Mouse (Mus musculus): ENCODE results near the gene Zfp408. TPM values are rescaled to one million over a fixed set of nuclear protein-coding genes. Genes with fewer than 3 reads are reported as not detected.

Zfp408 gene
- polyA plus RNA-seq, 1 experiment from 2014 or later: 6.3 TPM

- no peak overlapping the region for H3K4me2 ChIP-seq
- no peak overlapping the region for H3K4me3 ChIP-seq (ENCODE audit: low read depth, low read length)
- H3K4me1 ChIP-seq (ENCODE audit: control insufficient read depth, insufficient read depth, low read length): no peaks in the 10 kb centered on the region
- H3K36me3 ChIP-seq (ENCODE audit: control insufficient read depth, insufficient read depth, low read length): peaks cover 11% of the 10 kb centered on the region; the same call in 1 of the 2 replicates
- ATAC-seq (ENCODE audit: low FRiP score): no peak
- H3K9me3 ChIP-seq (ENCODE audit: control insufficient read depth, low read length): no peaks in the 10 kb centered on the region
- 88% methylated on average over 5 of the region's 5 CpGs for WGBS
- no peaks in the 10 kb centered on the region for H3K27me3 ChIP-seq (ENCODE audit: control insufficient read depth, insufficient read depth, low read length)
- no peak overlapping the region for H3K9ac ChIP-seq (ENCODE audit: low read length)
- no peak overlapping the region for H3K27ac ChIP-seq (ENCODE audit: low read depth, low read length)
- no peak for DNase-seq (ENCODE audit: low spot score, missing footprints)
Observed at GRCm38 (mm10) chr2:91674895-91675294, 25.3 kb upstream of the Zfp408 start.

- peaks cover 19% of the 10 kb centered on the region; the same call in 1 of the 2 replicates for H3K36me3 ChIP-seq (ENCODE audit: control insufficient read depth, insufficient read depth, low read length)
- H3K9me3 ChIP-seq (ENCODE audit: control insufficient read depth, low read length): no peaks in the 10 kb centered on the region
- H3K27me3 ChIP-seq (ENCODE audit: control insufficient read depth, insufficient read depth, low read length): no peaks in the 10 kb centered on the region
- WGBS: 84% methylated on average over 2 of the region's 2 CpGs
- H3K4me1 ChIP-seq (ENCODE audit: control insufficient read depth, insufficient read depth, low read length): no peaks in the 10 kb centered on the region
- ATAC-seq (ENCODE audit: low FRiP score): no peak
- H3K4me2 ChIP-seq: no peak overlapping the region
- H3K4me3 ChIP-seq (ENCODE audit: low read depth, low read length): no peak overlapping the region
- no peak for DNase-seq (ENCODE audit: low spot score, missing footprints)
- no peak overlapping the region for H3K9ac ChIP-seq (ENCODE audit: low read length)
- no peak overlapping the region for H3K27ac ChIP-seq (ENCODE audit: low read depth, low read length)
Observed at GRCm38 (mm10) chr2:91673587-91673986, 24.0 kb upstream of the Zfp408 start.

DNA sequence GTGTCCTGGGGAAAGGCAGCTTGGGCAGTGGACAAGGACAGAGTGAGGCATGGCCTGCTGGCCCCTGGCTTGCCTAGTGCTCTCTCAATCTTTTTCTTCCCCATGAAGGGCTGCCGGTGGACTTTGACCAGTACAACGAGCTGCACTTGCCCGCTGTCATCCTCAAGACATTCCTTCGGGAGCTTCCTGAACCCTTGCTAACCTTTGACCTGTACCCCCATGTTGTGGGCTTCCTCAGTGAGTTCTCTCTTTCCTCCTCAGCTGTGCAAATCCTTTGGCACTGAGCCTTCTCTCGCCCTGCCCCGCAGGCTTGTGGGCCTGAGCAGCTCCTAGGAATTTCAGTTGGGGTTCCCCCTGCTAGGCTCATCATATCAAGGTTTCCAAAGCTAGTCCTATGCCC lies 20.4 kb upstream of the Zfp408 start:
- Histone ChIP-seq H3K4me2 (no peak overlapping the region), H3K27ac (ENCODE audit: low read depth, low read length) (no peak overlapping the region), H3K4me3 (ENCODE audit: low read depth, low read length) (no peak overlapping the region), H3K9ac (ENCODE audit: low read length) (no peak overlapping the region), H3K4me1 (ENCODE audit: control insufficient read depth, insufficient read depth, low read length) (no peaks in the 10 kb centered on the region), H3K36me3 (ENCODE audit: control insufficient read depth, insufficient read depth, low read length) (peaks cover 19% of the 10 kb centered on the region), H3K27me3 (ENCODE audit: control insufficient read depth, insufficient read depth, low read length) (no peaks in the 10 kb centered on the region), H3K9me3 (ENCODE audit: control insufficient read depth, low read length) (no peaks in the 10 kb centered on the region)
- 87% methylated on average over 6 of the region's 6 CpGs for WGBS
- ATAC-seq (ENCODE audit: low FRiP score) (no peak), DNase-seq (ENCODE audit: low spot score, missing footprints) (no peak)

- Histone ChIP-seq H3K9me3 (ENCODE audit: control insufficient read depth, low read length) (no peaks in the 10 kb centered on the region), H3K4me1 (ENCODE audit: control insufficient read depth, insufficient read depth, low read length) (no peaks in the 10 kb centered on the region), H3K9ac (ENCODE audit: low read length) (no peak overlapping the region), H3K4me3 (ENCODE audit: low read depth, low read length) (no peak overlapping the region), H3K27me3 (ENCODE audit: control insufficient read depth, insufficient read depth, low read length) (no peaks in the 10 kb centered on the region), H3K27ac (ENCODE audit: low read depth, low read length) (no peak overlapping the region), H3K36me3 (ENCODE audit: control insufficient read depth, insufficient read depth, low read length) (peaks cover 19% of the 10 kb centered on the region), H3K4me2 (no peak overlapping the region)
- 88% methylated on average over 8 of the region's 8 CpGs for WGBS
- no peak for ATAC-seq (ENCODE audit: low FRiP score)
- DNase-seq (ENCODE audit: low spot score, missing footprints): no peak
Observed at GRCm38 (mm10) chr2:91669326-91669725, 19.7 kb upstream of the Zfp408 start.

- 77% methylated on average over 2 of the region's 2 CpGs for WGBS
- DNase-seq (ENCODE audit: low spot score, missing footprints) (no peak), ATAC-seq (ENCODE audit: low FRiP score) (no peak)
- Histone ChIP-seq H3K27ac (ENCODE audit: low read depth, low read length) (no peak overlapping the region), H3K4me2 (no peak overlapping the region), H3K36me3 (ENCODE audit: control insufficient read depth, insufficient read depth, low read length) (peaks cover 18% of the 10 kb centered on the region), H3K4me3 (ENCODE audit: low read depth, low read length) (no peak overlapping the region), H3K4me1 (ENCODE audit: control insufficient read depth, insufficient read depth, low read length) (no peaks in the 10 kb centered on the region), H3K9ac (ENCODE audit: low read length) (no peak overlapping the region), H3K9me3 (ENCODE audit: control insufficient read depth, low read length) (no peaks in the 10 kb centered on the region), H3K27me3 (ENCODE audit: control insufficient read depth, insufficient read depth, low read length) (no peaks in the 10 kb centered on the region)
Observed at GRCm38 (mm10) chr2:91667747-91668146, 18.2 kb upstream of the Zfp408 start.

DNA sequence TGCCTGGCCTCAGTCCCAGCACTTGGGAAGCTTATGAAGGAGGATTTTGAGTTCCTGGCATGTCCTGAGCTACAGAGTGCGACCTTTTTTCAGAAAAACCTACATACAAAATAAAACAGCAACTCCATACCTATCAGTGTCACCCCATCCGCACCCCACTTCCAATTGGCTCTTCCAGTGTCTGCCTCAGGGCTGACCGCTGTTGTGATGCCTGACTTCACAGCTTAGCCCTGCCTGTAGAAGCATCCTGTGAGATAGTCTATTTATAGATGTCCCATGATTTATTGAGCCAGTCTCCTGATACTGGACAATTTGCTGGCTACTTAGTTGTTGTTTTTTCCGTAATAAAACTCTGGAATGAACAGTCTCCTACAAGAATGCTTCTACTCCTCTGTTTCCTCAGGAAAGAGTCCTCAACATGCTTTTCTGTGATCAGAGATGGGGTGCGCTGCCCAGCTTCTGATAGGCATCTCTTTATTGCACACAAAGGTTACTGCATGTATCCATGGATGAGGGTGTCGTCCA lies 16.9 kb upstream of the Zfp408 start:
- DNase-seq (ENCODE audit: low spot score, missing footprints) (no peak), ATAC-seq (ENCODE audit: low FRiP score) (no peak)
- H3K27ac ChIP-seq (ENCODE audit: low read depth, low read length): no peak overlapping the region
- no peak overlapping the region for H3K9ac ChIP-seq (ENCODE audit: low read length)
- 94% methylated on average over 6 of the region's 6 CpGs for WGBS
- no peaks in the 10 kb centered on the region for H3K27me3 ChIP-seq (ENCODE audit: control insufficient read depth, insufficient read depth, low read length)
- H3K9me3 ChIP-seq (ENCODE audit: control insufficient read depth, low read length): no peaks in the 10 kb centered on the region
- H3K4me3 ChIP-seq (ENCODE audit: low read depth, low read length): no peak overlapping the region
- H3K4me1 ChIP-seq (ENCODE audit: control insufficient read depth, insufficient read depth, low read length): no peaks in the 10 kb centered on the region
- no peak overlapping the region for H3K4me2 ChIP-seq
- peaks cover 17% of the 10 kb centered on the region for H3K36me3 ChIP-seq (ENCODE audit: control insufficient read depth, insufficient read depth, low read length)

GRCm38 (mm10) chr2:91664780-91665179 lies 15.2 kb upstream of the Zfp408 start:
- no peaks in the 10 kb centered on the region for H3K4me1 ChIP-seq (ENCODE audit: control insufficient read depth, insufficient read depth, low read length)
- no peak overlapping the region for H3K4me2 ChIP-seq
- H3K27me3 ChIP-seq (ENCODE audit: control insufficient read depth, insufficient read depth, low read length): no peaks in the 10 kb centered on the region
- H3K4me3 ChIP-seq (ENCODE audit: low read depth, low read length): no peak overlapping the region
- H3K9me3 ChIP-seq (ENCODE audit: control insufficient read depth, low read length): no peaks in the 10 kb centered on the region
- ATAC-seq (ENCODE audit: low FRiP score): no peak
- H3K36me3 ChIP-seq (ENCODE audit: control insufficient read depth, insufficient read depth, low read length): peaks cover 14% of the 10 kb centered on the region
- H3K9ac ChIP-seq (ENCODE audit: low read length): no peak overlapping the region
- H3K27ac ChIP-seq (ENCODE audit: low read depth, low read length): no peak overlapping the region
- DNase-seq (ENCODE audit: low spot score, missing footprints): no peak

GRCm38 (mm10) chr2:91660981-91661380 lies 11.4 kb upstream of the Zfp408 start:
- no peak overlapping the region for H3K4me3 ChIP-seq (ENCODE audit: low read depth, low read length)
- no peaks in the 10 kb centered on the region for H3K4me1 ChIP-seq (ENCODE audit: control insufficient read depth, insufficient read depth, low read length)
- no peak overlapping the region for H3K4me2 ChIP-seq
- DNase-seq (ENCODE audit: low spot score, missing footprints): no peak
- no peaks in the 10 kb centered on the region for H3K9me3 ChIP-seq (ENCODE audit: control insufficient read depth, low read length)
- H3K36me3 ChIP-seq (ENCODE audit: control insufficient read depth, insufficient read depth, low read length): peaks cover 5% of the 10 kb centered on the region; the same call in 1 of the 2 replicates
- ATAC-seq (ENCODE audit: low FRiP score): no peak
- H3K27me3 ChIP-seq (ENCODE audit: control insufficient read depth, insufficient read depth, low read length): no peaks in the 10 kb centered on the region
- H3K27ac ChIP-seq (ENCODE audit: low read depth, low read length): no peak overlapping the region
- 92% methylated on average over 6 of the region's 6 CpGs for WGBS
- H3K9ac ChIP-seq (ENCODE audit: low read length): no peak overlapping the region

DNA sequence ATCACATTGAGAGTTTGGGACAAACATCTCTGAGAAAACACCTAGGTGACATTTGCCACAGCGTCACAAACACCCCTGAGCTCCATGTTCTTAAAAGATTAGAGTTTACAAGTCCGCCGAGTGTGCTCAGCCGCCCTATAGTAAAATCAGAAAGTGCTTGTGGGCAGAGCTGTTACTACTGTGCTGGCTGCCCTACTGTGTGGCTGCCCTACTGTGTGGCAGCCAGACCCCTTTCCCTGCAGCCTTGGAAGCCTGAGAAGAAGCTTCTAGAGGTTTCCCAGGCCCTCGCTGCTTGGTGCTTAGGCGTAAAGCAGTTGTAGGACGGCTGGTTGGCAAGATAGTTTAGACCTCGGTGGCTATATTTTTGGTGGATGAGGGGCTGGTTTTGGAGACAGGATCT lies 10.1 kb upstream of the Zfp408 start:
- Histone ChIP-seq H3K9me3 (ENCODE audit: control insufficient read depth, low read length) (no peaks in the 10 kb centered on the region), H3K4me2 (no peak overlapping the region), H3K9ac (ENCODE audit: low read length) (no peak overlapping the region), H3K4me1 (ENCODE audit: control insufficient read depth, insufficient read depth, low read length) (no peaks in the 10 kb centered on the region), H3K27me3 (ENCODE audit: control insufficient read depth, insufficient read depth, low read length) (no peaks in the 10 kb centered on the region), H3K36me3 (ENCODE audit: control insufficient read depth, insufficient read depth, low read length) (peaks cover 3% of the 10 kb centered on the region), H3K27ac (ENCODE audit: low read depth, low read length) (no peak overlapping the region), H3K4me3 (ENCODE audit: low read depth, low read length) (no peak overlapping the region)
- 92% methylated on average over 8 of the region's 8 CpGs for WGBS
- DNase-seq (ENCODE audit: low spot score, missing footprints) (no peak), ATAC-seq (ENCODE audit: low FRiP score) (no peak)
